Mouse (Mus musculus) midbrain, embryonic 12.5 days (tissue): ENCODE measurements around the gene Cdk14. TPM values are rescaled to one million over a fixed set of nuclear protein-coding genes. Genes with fewer than 3 reads are reported as not detected.

ENCODE experiments used
- ATAC-seq: fragments of 200-750 bp; cut with Nextera tagmentation; 2 replicates; pipeline ENCODE4 v1.8.0; 2017; ENCODE audit warnings: low read depth, moderate TSS enrichment, moderate library complexity; ENCODE audit not compliant: low FRiP score
- H3K27ac ChIP-seq: fragments of 300-500 bp; sonication (generic); replicated peaks from 2 replicates; pipeline ENCODE4 v1.5.1; 2016; ENCODE audit warnings: mild to moderate bottlenecking
- H3K27me3 ChIP-seq: fragments of 300-500 bp; sonication (generic); 2 replicates; pipeline ENCODE4 v1.6.1; 2016; ENCODE audit warnings: mild to moderate bottlenecking
- H3K36me3 ChIP-seq: fragments of 300-500 bp; sonication (generic); 2 replicates; pipeline ENCODE4 v1.6.1; 2016
- H3K4me1 ChIP-seq: fragments of 300-500 bp; sonication (generic); 2 replicates; pipeline ENCODE4 v1.6.1; 2016
- H3K4me2 ChIP-seq: fragments of 300-500 bp; sonication (generic); replicated peaks from 2 replicates; pipeline ENCODE4 v1.6.1; 2016; ENCODE audit warnings: mild to moderate bottlenecking, moderate library complexity
- H3K4me3 ChIP-seq: fragments of 300-500 bp; sonication (generic); 2 replicates; pipeline ENCODE4 v1.5.1; 2016; ENCODE audit warnings: mild to moderate bottlenecking
- H3K9ac ChIP-seq: fragments of 300-500 bp; sonication (generic); replicated peaks from 2 replicates; pipeline ENCODE4 v1.6.1; 2016; ENCODE audit warnings: mild to moderate bottlenecking, moderate library complexity
- H3K9me3 ChIP-seq: fragments of 300-500 bp; sonication (generic); 2 replicates; pipeline ENCODE4 v1.6.1; 2016; ENCODE audit warnings: mild to moderate bottlenecking
- WGBS: fragments of 180-500 bp; shearing (Covaris S2); methylation state at CpG from one replicate; pipeline ENCODE4 v1.1.7; 2016; 5-methylcytosine and 5-hydroxymethylcytosine counted together
- polyA plus RNA-seq: library from polyadenylated mRNA; unstranded; fragments of >200 nt; fragmentation: Nextera tagmentation; extraction: Ambion mirVana; gene quantifications from 2 replicates; pipeline ENCODE4 v1.2.1, GENCODE M21; 2016

Gene Cdk14
- polyA plus RNA-seq, 1 experiment from 2014 or later = 38.1 TPM

DNA sequence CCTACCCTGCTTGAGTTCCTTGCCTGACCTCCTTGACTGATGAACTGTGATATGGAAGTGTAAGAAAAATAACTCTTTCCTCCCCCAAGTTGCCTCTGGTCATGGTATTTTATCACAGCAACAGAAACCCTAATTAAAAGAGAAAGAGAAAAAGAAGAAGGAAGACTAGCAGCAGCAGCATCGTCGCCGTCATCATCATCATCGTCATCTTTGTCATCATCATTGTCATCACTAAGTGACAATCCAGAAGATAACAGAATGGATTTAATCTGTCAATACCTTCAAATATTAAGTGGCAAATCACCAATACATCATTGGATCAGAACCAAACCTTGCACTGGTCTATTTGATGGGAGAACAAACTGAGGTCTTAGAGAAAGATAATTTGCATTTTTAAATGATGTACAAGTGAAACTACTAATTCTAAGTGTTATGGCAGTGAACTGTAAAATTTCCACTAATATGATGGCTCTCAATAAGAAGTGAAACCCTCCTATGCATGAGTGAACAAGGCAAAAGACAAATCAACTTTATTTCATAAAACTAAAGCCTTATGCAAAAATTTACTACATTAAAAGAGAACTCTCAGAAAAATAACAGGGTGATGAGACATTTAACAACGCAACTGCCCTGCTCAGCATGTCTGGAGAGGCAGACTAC lies 225.4 kb downstream of the Cdk14 start:
- Histone ChIP-seq H3K4me2 (no peak overlapping the region), H3K27me3 (no peaks in the 10 kb centered on the region), H3K4me1 (no peaks in the 10 kb centered on the region), H3K27ac (no peak overlapping the region), H3K9ac (no peak overlapping the region), H3K4me3 (no peak overlapping the region), H3K9me3 (no peaks in the 10 kb centered on the region), H3K36me3 (no peaks in the 10 kb centered on the region)
- no peak for ATAC-seq
- WGBS = 97% methylated on average over 5 of the region's 5 CpGs

- no peak for ATAC-seq
- no peaks in the 10 kb centered on the region for H3K9me3 ChIP-seq
Observed at GRCm38 (mm10) chr5:5189590-5189989, 230.5 kb downstream of the Cdk14 start.

DNA sequence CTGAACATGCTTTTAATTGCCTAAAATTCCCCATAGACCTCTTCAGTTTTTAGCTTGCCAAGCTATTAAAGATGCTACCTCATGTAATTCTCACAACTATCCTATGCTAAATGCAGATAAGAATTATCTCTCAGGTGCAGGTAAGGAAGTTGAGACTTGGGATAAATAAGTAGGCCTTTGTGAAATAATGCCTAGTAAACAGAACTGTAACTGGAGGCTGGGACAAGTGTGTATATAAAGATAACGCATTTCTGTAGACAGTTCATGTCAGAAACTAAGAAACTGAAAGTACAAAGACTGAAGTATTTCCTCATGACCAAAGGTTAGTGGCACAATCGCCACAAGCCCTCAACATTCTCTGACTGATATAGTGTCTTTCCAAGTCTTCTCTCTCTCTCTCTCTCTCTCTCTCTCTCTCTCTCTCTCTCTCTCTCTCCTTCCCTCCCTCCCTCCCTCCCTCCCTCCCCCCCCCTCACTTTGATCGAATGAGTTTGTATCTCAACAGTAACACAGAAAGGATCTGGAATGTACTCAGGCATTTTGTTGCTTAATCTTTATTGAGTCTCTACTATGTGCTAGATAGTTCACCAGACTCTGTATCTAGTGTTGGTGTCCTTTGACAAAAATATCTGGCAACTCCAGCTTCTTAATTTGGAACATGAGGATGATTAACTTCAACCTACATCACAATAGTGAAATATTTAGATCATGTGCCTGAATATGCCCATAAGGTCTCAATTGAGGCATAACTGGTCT lies 233.9 kb downstream of the Cdk14 start:
- no peak for ATAC-seq
- Histone ChIP-seq H3K9ac (no peak overlapping the region), H3K4me1 (no peaks in the 10 kb centered on the region), H3K9me3 (no peaks in the 10 kb centered on the region), H3K27me3 (no peaks in the 10 kb centered on the region), H3K4me2 (no peak overlapping the region), H3K36me3 (no peaks in the 10 kb centered on the region), H3K27ac (no peak overlapping the region), H3K4me3 (no peak overlapping the region)
- 92% methylated on average over 3 of the region's 3 CpGs for WGBS

More at GRCm38 (mm10) chr5:5189590-5189989, 230.5 kb downstream of the Cdk14 start:
- H3K4me1 ChIP-seq = no peaks in the 10 kb centered on the region
- H3K27ac ChIP-seq = no peak overlapping the region
- H3K4me2 ChIP-seq = no peak overlapping the region
- no peaks in the 10 kb centered on the region for H3K36me3 ChIP-seq
- no peaks in the 10 kb centered on the region for H3K27me3 ChIP-seq
- H3K9ac ChIP-seq = no peak overlapping the region
- no peak overlapping the region for H3K4me3 ChIP-seq
- WGBS = 64% methylated on average over 1 of the region's 1 CpGs

GRCm38 (mm10) chr5:5185521-5185920 lies 234.6 kb downstream of the Cdk14 start:
- no peaks in the 10 kb centered on the region for H3K4me1 ChIP-seq

GRCm38 (mm10) chr5:5180711-5181110 lies 239.4 kb downstream of the Cdk14 start:
- ATAC-seq = no peak
- H3K4me1 ChIP-seq = peaks cover 3% of the 10 kb centered on the region; the same call in 1 of the 2 replicates
- no peak overlapping the region for H3K9ac ChIP-seq
- 84% methylated on average over 2 of the region's 2 CpGs for WGBS
- no peak overlapping the region for H3K4me3 ChIP-seq
- no peaks in the 10 kb centered on the region for H3K36me3 ChIP-seq
- H3K4me2 ChIP-seq = no peak overlapping the region
- no peaks in the 10 kb centered on the region for H3K27me3 ChIP-seq
- no peak overlapping the region for H3K27ac ChIP-seq
- no peaks in the 10 kb centered on the region for H3K9me3 ChIP-seq

More at GRCm38 (mm10) chr5:5185521-5185920, 234.6 kb downstream of the Cdk14 start:
- Histone ChIP-seq H3K27ac (no peak overlapping the region), H3K4me3 (no peak overlapping the region), H3K27me3 (no peaks in the 10 kb centered on the region), H3K9ac (no peak overlapping the region), H3K36me3 (no peaks in the 10 kb centered on the region), H3K9me3 (no peaks in the 10 kb centered on the region), H3K4me2 (no peak overlapping the region)
- no peak for ATAC-seq

DNA sequence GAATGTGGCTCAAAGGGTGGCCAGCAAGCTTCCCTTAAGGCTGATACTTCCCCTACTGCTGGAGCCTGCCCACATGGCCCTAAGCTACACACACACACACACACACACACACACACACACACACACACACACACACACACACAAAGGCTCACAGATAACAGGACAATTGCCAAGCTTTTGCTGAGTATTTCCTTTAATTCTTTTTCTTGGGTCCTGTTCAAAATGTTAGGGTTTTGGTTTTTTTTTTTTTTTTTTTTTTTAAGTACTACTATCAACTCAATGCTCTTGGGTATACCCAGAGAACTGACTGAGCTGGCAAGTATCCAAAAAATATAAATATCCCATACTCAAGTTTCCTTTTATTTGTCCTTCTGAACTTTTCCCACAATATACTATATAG lies 239.8 kb downstream of the Cdk14 start:
- H3K27me3 ChIP-seq = no peaks in the 10 kb centered on the region
- no peaks in the 10 kb centered on the region for H3K9me3 ChIP-seq
- H3K4me1 ChIP-seq = peaks cover 3% of the 10 kb centered on the region; the same call in 1 of the 2 replicates
- H3K9ac ChIP-seq = no peak overlapping the region
- H3K4me2 ChIP-seq = no peak overlapping the region
- no peak overlapping the region for H3K4me3 ChIP-seq
- H3K36me3 ChIP-seq = no peaks in the 10 kb centered on the region
- ATAC-seq = no peak
- H3K27ac ChIP-seq = no peak overlapping the region

DNA sequence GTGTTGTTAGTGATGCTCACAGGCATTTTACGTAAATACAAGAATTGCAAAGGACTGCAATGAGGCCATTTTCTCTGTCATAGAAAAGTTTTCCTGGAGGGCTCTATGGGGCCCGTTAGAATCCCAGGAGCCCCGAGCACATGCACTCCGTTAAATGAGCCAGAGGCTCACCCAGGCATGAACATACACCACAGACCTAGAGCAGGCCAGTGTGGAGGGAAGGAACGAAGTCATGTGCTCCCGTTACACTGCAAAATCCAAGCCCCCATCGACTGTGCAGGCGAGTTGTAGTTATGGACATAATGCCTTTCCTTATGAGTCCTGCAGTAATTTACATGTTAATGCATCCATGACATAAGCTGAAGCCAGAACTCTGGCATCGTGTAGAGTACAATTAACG lies 244.1 kb downstream of the Cdk14 start:
- no peak for ATAC-seq
- 81% methylated on average over 10 of the region's 10 CpGs for WGBS
- no peak overlapping the region for H3K9ac ChIP-seq
- peaks cover 5% of the 10 kb centered on the region; the same call in 1 of the 2 replicates for H3K4me1 ChIP-seq
- H3K9me3 ChIP-seq = no peaks in the 10 kb centered on the region
- H3K27me3 ChIP-seq = no peaks in the 10 kb centered on the region
- no peak overlapping the region for H3K4me2 ChIP-seq
- H3K27ac ChIP-seq = no peak overlapping the region
- no peak overlapping the region for H3K4me3 ChIP-seq
- no peaks in the 10 kb centered on the region for H3K36me3 ChIP-seq

DNA sequence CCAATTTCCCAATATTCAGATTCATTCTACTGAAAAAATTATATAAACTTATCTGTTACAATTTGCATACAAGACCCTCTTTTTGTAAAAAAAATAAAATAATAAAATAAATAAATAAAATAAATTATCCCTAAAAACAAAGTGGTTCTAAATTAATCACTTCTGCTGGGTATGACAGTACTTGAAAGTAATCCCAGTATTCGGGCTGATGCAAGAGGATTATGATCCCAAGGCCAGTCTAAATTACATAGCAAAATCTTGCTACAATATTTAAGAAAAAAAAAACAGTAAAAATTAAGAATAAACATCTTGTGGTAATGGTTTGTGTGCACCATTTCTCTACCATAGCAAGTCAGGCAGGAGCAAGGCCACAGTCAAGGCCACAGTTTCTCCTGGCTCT lies 244.5 kb downstream of the Cdk14 start:
- no peak for ATAC-seq

GRCm38 (mm10) chr5:5175090-5175489 lies 245.0 kb downstream of the Cdk14 start:
- peaks cover 5% of the 10 kb centered on the region; the same call in 1 of the 2 replicates for H3K4me1 ChIP-seq
- H3K9me3 ChIP-seq = no peaks in the 10 kb centered on the region
- no peak overlapping the region for H3K9ac ChIP-seq
- no peak overlapping the region for H3K27ac ChIP-seq
- H3K36me3 ChIP-seq = no peaks in the 10 kb centered on the region
- no peak overlapping the region for H3K4me3 ChIP-seq
- 67% methylated on average over 1 of the region's 1 CpGs for WGBS
- no peak overlapping the region for H3K4me2 ChIP-seq
- no peaks in the 10 kb centered on the region for H3K27me3 ChIP-seq
- ATAC-seq = no peak

More for the DNA sequence above, 244.5 kb downstream of the Cdk14 start:
- peaks cover 5% of the 10 kb centered on the region; the same call in 1 of the 2 replicates for H3K4me1 ChIP-seq
- no peak overlapping the region for H3K9ac ChIP-seq
- H3K9me3 ChIP-seq = no peaks in the 10 kb centered on the region
- no peak overlapping the region for H3K4me2 ChIP-seq
- no peaks in the 10 kb centered on the region for H3K27me3 ChIP-seq
- no peaks in the 10 kb centered on the region for H3K36me3 ChIP-seq
- no peak overlapping the region for H3K27ac ChIP-seq
- WGBS = 86% methylated on average over 1 of the region's 1 CpGs
- H3K4me3 ChIP-seq = no peak overlapping the region

DNA sequence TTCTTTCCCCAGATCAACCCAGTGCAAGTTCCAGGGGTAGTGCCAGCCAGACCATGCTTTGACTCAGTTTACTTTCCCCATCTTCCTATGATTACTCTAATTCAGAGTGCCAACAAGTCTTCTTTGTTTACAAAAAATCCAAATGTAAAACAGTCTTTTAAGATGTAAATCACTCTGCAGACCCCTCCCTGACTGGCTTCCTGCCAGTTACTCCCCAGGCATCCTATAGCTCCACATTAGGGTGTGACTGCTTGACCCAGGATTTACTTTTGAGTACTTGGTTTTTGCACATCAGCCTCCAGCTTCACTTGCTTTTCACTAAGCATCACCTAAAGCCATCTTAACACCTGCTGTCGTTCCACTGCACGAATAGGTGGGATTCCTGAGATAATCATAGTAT lies 254.0 kb downstream of the Cdk14 start:
- 37% methylated on average over 2 of the region's 2 CpGs for WGBS
- no peak for ATAC-seq

DNA sequence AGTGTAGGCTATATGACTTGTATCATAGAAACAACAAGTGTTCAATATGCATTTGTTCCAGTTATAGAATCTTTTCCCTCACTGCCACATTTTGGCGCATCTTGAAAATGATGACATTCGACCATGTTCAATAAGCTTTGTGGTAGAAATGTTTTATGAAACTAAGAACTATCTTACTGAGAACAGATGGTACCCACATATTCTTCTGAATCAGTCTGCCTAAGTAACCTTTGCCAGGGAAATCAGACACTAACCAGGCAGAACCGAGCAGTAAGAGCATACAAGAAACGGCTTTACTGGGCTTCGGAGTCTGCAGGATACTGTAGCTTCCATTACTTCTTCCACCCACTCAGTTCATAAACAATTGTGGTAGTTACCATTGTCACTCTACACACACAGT lies 255.8 kb downstream of the Cdk14 start:
- Histone ChIP-seq H3K9ac (no peak overlapping the region), H3K9me3 (no peaks in the 10 kb centered on the region), H3K4me2 (no peak overlapping the region), H3K27me3 (no peaks in the 10 kb centered on the region), H3K36me3 (no peaks in the 10 kb centered on the region), H3K4me3 (no peak overlapping the region), H3K27ac (no peak overlapping the region), H3K4me1 (0 out of 2 replicates have a peak, but pooled peaks cover 6% of the 10 kb centered on the region)
- 98% methylated on average over 5 of the region's 5 CpGs for WGBS
- ATAC-seq = no peak

More for the DNA sequence above, 254.0 kb downstream of the Cdk14 start:
- Histone ChIP-seq H3K4me3 (no peak overlapping the region), H3K27ac (no peak overlapping the region), H3K4me2 (no peak overlapping the region), H3K9ac (no peak overlapping the region), H3K9me3 (no peaks in the 10 kb centered on the region), H3K4me1 (0 out of 2 replicates have a peak, but pooled peaks cover 6% of the 10 kb centered on the region), H3K27me3 (no peaks in the 10 kb centered on the region), H3K36me3 (no peaks in the 10 kb centered on the region)

DNA sequence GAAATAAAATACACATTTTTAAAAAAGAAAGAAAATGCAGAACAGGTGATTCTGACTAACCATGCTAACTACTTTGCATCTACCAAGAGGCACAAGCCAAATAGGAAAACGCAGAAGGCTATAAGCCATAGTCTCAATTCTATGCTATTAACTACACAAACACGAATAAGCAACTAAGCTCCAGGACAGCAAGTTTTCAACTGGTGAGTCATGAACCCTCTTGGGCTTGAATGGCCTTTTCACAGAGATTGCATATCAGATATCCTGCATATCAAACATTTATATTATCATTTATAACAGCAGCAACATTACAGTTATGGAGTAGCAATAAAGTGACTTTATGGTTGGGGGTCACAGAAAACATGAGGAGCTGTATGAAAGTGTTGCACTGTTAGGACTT lies 256.3 kb downstream of the Cdk14 start:
- WGBS = 86% methylated on average over 2 of the region's 2 CpGs
- Histone ChIP-seq H3K4me3 (no peak overlapping the region), H3K9ac (no peak overlapping the region), H3K4me2 (no peak overlapping the region), H3K36me3 (no peaks in the 10 kb centered on the region), H3K9me3 (no peaks in the 10 kb centered on the region), H3K4me1 (0 out of 2 replicates have a peak, but pooled peaks cover 6% of the 10 kb centered on the region), H3K27me3 (no peaks in the 10 kb centered on the region), H3K27ac (no peak overlapping the region)
- no peak for ATAC-seq
